Mouse (Mus musculus) right cerebral cortex, postnatal 25 days (tissue): ENCODE results near the gene Tmem256.

Experiments used
- DNase-seq: peaks from one replicate; pipeline ENCODE4 v3.0.0; 2022

Gene Tmem256

GRCm38 (mm10) chr11:69886907-69887635 is 48.8 kb downstream of the Tmem256 start:
- no peak for DNase-seq
